Mouse (Mus musculus) embryonic facial prominence, embryonic 10.5 days (tissue): ENCODE data around the gene Coro2a. TPM values are rescaled to one million over a fixed set of nuclear protein-coding genes. Genes with fewer than 3 reads are reported as not detected.
"Not testable (repeated sequence)": the region's sequence is repeated elsewhere in the genome, so short reads cannot be mapped to it uniquely, and the experiment has no call there.

ENCODE experiments used
- DNase-seq: peaks from one replicate; pipeline ENCODE4 v3.0.0-alpha.2; 2017; ENCODE audit warnings: low spot score
- H3K27ac ChIP-seq: fragments of 300-500 bp; sonication (generic); replicated peaks from 2 replicates; pipeline ENCODE4 v1.5.1; 2016; ENCODE audit warnings: mild to moderate bottlenecking
- H3K27me3 ChIP-seq: fragments of 300-500 bp; sonication (generic); replicated peaks from 2 replicates; pipeline ENCODE4 v1.6.1; 2016; ENCODE audit warnings: low read depth, mild to moderate bottlenecking; ENCODE audit not compliant: poor library complexity, severe bottlenecking
- H3K36me3 ChIP-seq: fragments of 300-500 bp; sonication (generic); replicated peaks from 2 replicates; pipeline ENCODE4 v1.6.1; 2016; ENCODE audit warnings: mild to moderate bottlenecking, moderate library complexity
- H3K4me1 ChIP-seq: fragments of 300-500 bp; sonication (generic); 2 replicates; pipeline ENCODE4 v1.6.1; 2016
- H3K4me3 ChIP-seq: fragments of 300-500 bp; sonication (generic); 2 replicates; pipeline ENCODE4 v1.5.1; 2016; ENCODE audit warnings: mild to moderate bottlenecking, moderate library complexity
- H3K9me3 ChIP-seq: fragments of 300-500 bp; sonication (generic); 2 replicates; pipeline ENCODE4 v1.6.1; 2016; ENCODE audit warnings: mild to moderate bottlenecking
- WGBS: fragments of 180-500 bp; shearing (Covaris S2); methylation state at CpG from one replicate; pipeline ENCODE4 v1.1.7; 2016; 5-methylcytosine and 5-hydroxymethylcytosine counted together
- polyA plus RNA-seq: library from polyadenylated mRNA; unstranded; fragments of >200 nt; fragmentation: Nextera tagmentation; extraction: Ambion mirVana; gene quantifications from 2 replicates; pipeline ENCODE4 v1.2.1, GENCODE M21; 2016

The Coro2a gene
- polyA plus RNA-seq, 1 experiment from 2014 or later = 8.5 TPM

- no peak for DNase-seq
- Histone ChIP-seq H3K27ac (no peak overlapping the region), H3K36me3 (no peaks in the 10 kb centered on the region), H3K27me3 (peaks cover 73% of the 10 kb centered on the region), H3K4me3 (no peak overlapping the region), H3K4me1 (peaks cover 36% of the 10 kb centered on the region), H3K9me3 (no peaks in the 10 kb centered on the region)
- WGBS = 63% methylated on average over 11 of the region's 11 CpGs
These were observed 3.4 kb upstream of the Coro2a start for GRCm38 (mm10) chr4:46605451-46605850.

- H3K4me3 ChIP-seq = no peak overlapping the region
- DNase-seq = no peak
- H3K9me3 ChIP-seq = no peaks in the 10 kb centered on the region
- H3K27me3 ChIP-seq = peaks cover 85% of the 10 kb centered on the region
- H3K4me1 ChIP-seq = peaks cover 39% of the 10 kb centered on the region
- H3K36me3 ChIP-seq = no peaks in the 10 kb centered on the region
- WGBS = 64% methylated on average over 7 of the region's 7 CpGs
- no peak overlapping the region for H3K27ac ChIP-seq
These were observed 702 bp upstream of the Coro2a start for GRCm38 (mm10) chr4:46602704-46603103.

- DNase-seq = peak; percentile 61
- under 1% methylated on average over 52 of the region's 52 CpGs for WGBS
- Histone ChIP-seq H3K36me3 (no peaks in the 10 kb centered on the region), H3K27me3 (peaks cover 92% of the 10 kb centered on the region), H3K27ac (peak overlapping the region; percentile 75), H3K4me3 (peak overlapping the region; percentile 68), H3K9me3 (no peaks in the 10 kb centered on the region), H3K4me1 (peaks cover 39% of the 10 kb centered on the region)
These were observed 651 bp downstream of the Coro2a start for GRCm38 (mm10) chr4:46601258-46601843.

GRCm38 (mm10) chr4:46600473-46601257, 1.3 kb downstream of the Coro2a start:
- peak overlapping the region; percentile 68 for H3K4me3 ChIP-seq
- peaks cover 39% of the 10 kb centered on the region for H3K4me1 ChIP-seq
- no peaks in the 10 kb centered on the region for H3K9me3 ChIP-seq
- no peak for DNase-seq
- H3K27me3 ChIP-seq = peaks cover 90% of the 10 kb centered on the region
- 39% methylated on average over 20 of the region's 20 CpGs for WGBS
- H3K27ac ChIP-seq = no peak overlapping the region; the same call in 1 of the 2 replicates
- no peaks in the 10 kb centered on the region for H3K36me3 ChIP-seq

- WGBS = 81% methylated on average over 12 of the region's 12 CpGs
- H3K27ac ChIP-seq, H3K4me3 ChIP-seq, DNase-seq, H3K36me3 ChIP-seq, H3K9me3 ChIP-seq: not testable (repeated sequence)
- Histone ChIP-seq H3K27me3 (peaks cover 80% of the 10 kb centered on the region), H3K4me1 (peaks cover 29% of the 10 kb centered on the region)
These were observed 2.4 kb downstream of the Coro2a start for GRCm38 (mm10) chr4:46599609-46600008.

- peaks cover 74% of the 10 kb centered on the region for H3K27me3 ChIP-seq
- H3K9me3 ChIP-seq = no peaks in the 10 kb centered on the region
- no peak overlapping the region for H3K4me3 ChIP-seq
- H3K27ac ChIP-seq = no peak overlapping the region
- peaks cover 23% of the 10 kb centered on the region for H3K4me1 ChIP-seq
- H3K36me3 ChIP-seq = no peaks in the 10 kb centered on the region
- 72% methylated on average over 6 of the region's 6 CpGs for WGBS
- DNase-seq = no peak
These were observed 3.0 kb downstream of the Coro2a start for GRCm38 (mm10) chr4:46598981-46599380.

- WGBS = 60% methylated on average over 10 of the region's 10 CpGs
- H3K27ac ChIP-seq = no peak overlapping the region
- H3K4me3 ChIP-seq = no peak overlapping the region
- H3K36me3 ChIP-seq = no peaks in the 10 kb centered on the region
- H3K4me1 ChIP-seq = peaks cover 18% of the 10 kb centered on the region
- no peaks in the 10 kb centered on the region for H3K9me3 ChIP-seq
- DNase-seq = no peak
- peaks cover 65% of the 10 kb centered on the region for H3K27me3 ChIP-seq
These were observed 3.9 kb downstream of the Coro2a start for GRCm38 (mm10) chr4:46598111-46598510.

- Histone ChIP-seq H3K27ac (no peak overlapping the region), H3K36me3 (no peaks in the 10 kb centered on the region), H3K9me3 (no peaks in the 10 kb centered on the region), H3K4me3 (no peak overlapping the region), H3K27me3 (peaks cover 58% of the 10 kb centered on the region), H3K4me1 (peaks cover 18% of the 10 kb centered on the region)
- DNase-seq = no peak
- WGBS = 72% methylated on average over 11 of the region's 11 CpGs
These were observed 4.6 kb downstream of the Coro2a start for GRCm38 (mm10) chr4:46597286-46597961.

- H3K9me3 ChIP-seq = no peaks in the 10 kb centered on the region
- WGBS = 82% methylated on average over 6 of the region's 6 CpGs
- DNase-seq = no peak
- peaks cover 11% of the 10 kb centered on the region for H3K4me1 ChIP-seq
- H3K27ac ChIP-seq = no peak overlapping the region
- peaks cover 52% of the 10 kb centered on the region for H3K27me3 ChIP-seq
- no peak overlapping the region for H3K4me3 ChIP-seq
- no peaks in the 10 kb centered on the region for H3K36me3 ChIP-seq
These were observed 5.6 kb downstream of the Coro2a start for GRCm38 (mm10) chr4:46596398-46596797.

- H3K27me3 ChIP-seq = peaks cover 30% of the 10 kb centered on the region
- DNase-seq = no peak
- no peaks in the 10 kb centered on the region for H3K36me3 ChIP-seq
- no peak overlapping the region for H3K4me3 ChIP-seq
- H3K9me3 ChIP-seq = no peaks in the 10 kb centered on the region
- H3K4me1 ChIP-seq = peaks cover 3% of the 10 kb centered on the region
- no peak overlapping the region for H3K27ac ChIP-seq
- 92% methylated on average over 5 of the region's 5 CpGs for WGBS
These were observed 7.9 kb downstream of the Coro2a start for GRCm38 (mm10) chr4:46594131-46594530.

- H3K27me3 ChIP-seq = peaks cover 24% of the 10 kb centered on the region
- DNase-seq = no peak
- no peaks in the 10 kb centered on the region for H3K36me3 ChIP-seq
- WGBS = 55% methylated on average over 6 of the region's 6 CpGs
- H3K9me3 ChIP-seq = no peaks in the 10 kb centered on the region
- H3K4me3 ChIP-seq = no peak overlapping the region
- peaks cover 3% of the 10 kb centered on the region for H3K4me1 ChIP-seq
- H3K27ac ChIP-seq = no peak overlapping the region
These were observed 8.5 kb downstream of the Coro2a start for GRCm38 (mm10) chr4:46593472-46593871.

- Histone ChIP-seq H3K4me1 (peaks cover 3% of the 10 kb centered on the region), H3K27ac (no peak overlapping the region), H3K36me3 (no peaks in the 10 kb centered on the region), H3K27me3 (0 out of 2 replicates have a peak, but pooled peaks cover 11% of the 10 kb centered on the region), H3K9me3 (no peaks in the 10 kb centered on the region), H3K4me3 (no peak overlapping the region)
- DNase-seq = no peak
- 91% methylated on average over 9 of the region's 9 CpGs for WGBS
These were observed 10.0 kb downstream of the Coro2a start for GRCm38 (mm10) chr4:46591833-46592520.
